Comparison of ENCODE assay signal across 23 mouse cellular contexts in the genomic region with DNA sequence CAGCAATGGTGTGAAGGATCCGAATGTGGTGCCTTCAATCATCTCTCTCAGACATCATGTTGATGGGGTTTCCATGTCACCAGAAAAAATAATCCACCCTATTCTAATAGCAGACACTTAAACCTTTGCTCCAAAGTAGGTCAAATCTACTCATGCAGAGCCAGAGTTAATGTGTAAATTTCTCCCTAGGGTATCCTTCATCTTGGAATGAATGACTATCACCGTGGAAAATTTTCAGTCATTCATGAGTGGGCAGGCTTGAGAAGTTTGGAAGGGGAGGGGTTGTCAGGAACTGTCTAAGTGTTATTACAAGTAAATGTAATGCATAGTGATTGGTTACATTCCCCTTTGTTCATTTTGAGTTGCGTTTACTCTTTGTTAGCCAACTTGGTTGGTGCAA.
DNase-seq lines count a peak whose midpoint lies in the region; ATAC-seq and TF ChIP-seq lines count a peak whose summit lies in the region.
"Had no signal": no experiment of that assay in that cellular context is flagged by ENCODE, and none has a peak within 500 bp of the region (broad histone marks: within the 10 kb centered on the region; RNA-seq: fewer than 3 reads in every experiment).

No protein-coding gene starts in this region.

- CTCF ChIA-PET in Patski (lab: Charles Lee), result no interaction called here

- POLR2A ChIA-PET in Patski (lab: Charles Lee), result no interaction called here

- no peaks in the 10 kb centered on the region for H3K27me3 ChIP-seq in hindbrain, postnatal 0 days (ENCODE audit: insufficient read depth, low read length)
- no peaks in the 10 kb centered on the region for H3K27me3 ChIP-seq in hindbrain, embryonic 10.5 days (ENCODE audit: insufficient read depth, poor library complexity, severe bottlenecking)
- H3K27me3 ChIP-seq in kidney, embryonic 14.5 days (ENCODE audit: control insufficient read depth, insufficient read depth, low read length), result no peaks in the 10 kb centered on the region
- peaks cover 7% of the 10 kb centered on the region for H3K27me3 ChIP-seq in Patski
- no peaks in the 10 kb centered on the region for H3K27me3 ChIP-seq in kidney, postnatal 0 days (ENCODE audit: insufficient read depth, low read length)
- H3K27me3 ChIP-seq: CH12.LX; embryonic facial prominence, embryonic 15.5 days; heart, embryonic 13.5 days; hindbrain, embryonic 15.5 days had no signal

- H3K9ac ChIP-seq in hindbrain, postnatal 0 days (replicated peaks; ENCODE audit: low read length), result no peak overlapping the region
- H3K9ac ChIP-seq in kidney, embryonic 14.5 days (ENCODE audit: low read depth, low read length), result no peak overlapping the region
- no peak overlapping the region for H3K9ac ChIP-seq in kidney, postnatal 0 days (ENCODE audit: low read depth, low read length)
- H3K9ac ChIP-seq: embryonic facial prominence, embryonic 15.5 days; heart, embryonic 13.5 days; hindbrain, embryonic 15.5 days had no signal

- no peaks in the 10 kb centered on the region for H3K36me3 ChIP-seq in hindbrain, postnatal 0 days (ENCODE audit: insufficient read depth, low read length)
- H3K36me3 ChIP-seq in hindbrain, embryonic 10.5 days, result no peaks in the 10 kb centered on the region
- H3K36me3 ChIP-seq in kidney, embryonic 14.5 days (ENCODE audit: control insufficient read depth, insufficient read depth, low read length), result no peaks in the 10 kb centered on the region
- no peaks in the 10 kb centered on the region for H3K36me3 ChIP-seq in kidney, postnatal 0 days (ENCODE audit: insufficient read depth, low read length)
- H3K36me3 ChIP-seq: embryonic facial prominence, embryonic 15.5 days; forebrain, embryonic 10.5 days; heart, embryonic 13.5 days; hindbrain, embryonic 15.5 days had no signal

- H3K9me3 ChIP-seq in hindbrain, postnatal 0 days (ENCODE audit: low read length), result no peaks in the 10 kb centered on the region
- no peaks in the 10 kb centered on the region for H3K9me3 ChIP-seq in hindbrain, embryonic 10.5 days
- no peaks in the 10 kb centered on the region for H3K9me3 ChIP-seq in kidney, embryonic 14.5 days (ENCODE audit: control insufficient read depth, low read length)
- no peaks in the 10 kb centered on the region for H3K9me3 ChIP-seq in kidney, postnatal 0 days (replicated peaks; ENCODE audit: low read length)
- H3K9me3 ChIP-seq: embryonic facial prominence, embryonic 15.5 days; forebrain, embryonic 10.5 days; heart, embryonic 13.5 days; hindbrain, embryonic 15.5 days had no signal

- TF ChIP-seq CTCF in hindbrain, postnatal 0 days (IDR thresholded peaks at IDR 0.05; ENCODE audit: low read depth), result no peak
- TF ChIP-seq CTCF in Patski (IDR thresholded peaks at IDR 0.05), result no peak
- TF ChIP-seq CTCF in kidney, postnatal 0 days (IDR thresholded peaks at IDR 0.05; ENCODE audit: low read depth), result no peak
- no peak for TF ChIP-seq CTCF in lung, adult 2 months (IDR thresholded peaks at IDR 0.05; ENCODE audit: insufficient read depth, low read length)

- peak; percentile 27; the same call in 1 of the 2 replicates for ATAC-seq in hindbrain, postnatal 0 days
- no peak for ATAC-seq in kidney, embryonic 14.5 days (ENCODE audit: low FRiP score, low TSS enrichment)
- peak; percentile 60 for ATAC-seq in Patski
- peak; percentile 87 for ATAC-seq in kidney, postnatal 0 days (replicated peaks; ENCODE audit: low FRiP score, low read depth)
- ATAC-seq: forebrain, embryonic 14.5 days had no signal

- H3K4me2 ChIP-seq in hindbrain, postnatal 0 days (ENCODE audit: low read depth, low read length), result no peak overlapping the region
- no peak overlapping the region for H3K4me2 ChIP-seq in kidney, embryonic 14.5 days (replicated peaks; ENCODE audit: low read depth, low read length)
- no peak overlapping the region for H3K4me2 ChIP-seq in kidney, postnatal 0 days (ENCODE audit: low read length)
- H3K4me2 ChIP-seq: embryonic facial prominence, embryonic 15.5 days; heart, embryonic 13.5 days; hindbrain, embryonic 15.5 days had no signal

- in situ Hi-C loops in Patski (cut with MboI; ENCODE audit: low pct_unique_long_range_greater_than_20kb), result loop anchor here (10.0 kb wide), 1 partner anchor 167 kb away; no protein-coding TSS in a partner anchor

- no peak for TF ChIP-seq POLR2A in lung, adult 2 months (IDR thresholded peaks at IDR 0.05; ENCODE audit: borderline replicate concordance, extremely low read depth, low read depth, low read length)

- DNase-seq in hindbrain, postnatal 0 days (ENCODE audit: low spot score), result peak; percentile 3
- DNase-seq in hindbrain, embryonic 10.5 days (ENCODE audit: low spot score), result no peak
- DNase-seq in kidney, adult 9 months, result peak; percentile 53
- peak; percentile 19 for DNase-seq in Patski (ENCODE audit: low read depth, low spot score)
- DNase-seq in kidney, postnatal 0 days (ENCODE audit: low spot score), result peak; percentile 21
- DNase-seq in lung, adult 2 months, result no peak
- DNase-seq: adrenal gland, postnatal 10 days; cerebellum, adult 11 months; cerebellum, adult 8-10 months; cerebellum, postnatal 14 days; embryo, embryonic 11 days; gastrocnemius, adult 2 months; gastrocnemius, postnatal 25 days; heart, adult 11 months; heart, postnatal 36 days had no signal

- no peak overlapping the region for H3K4me3 ChIP-seq in hindbrain, postnatal 0 days (ENCODE audit: low read length)
- H3K4me3 ChIP-seq in hindbrain, embryonic 10.5 days, result no peak overlapping the region
- H3K4me3 ChIP-seq in kidney, embryonic 14.5 days (ENCODE audit: low read length), result no peak overlapping the region
- no peak overlapping the region for H3K4me3 ChIP-seq in kidney, postnatal 0 days (replicated peaks; ENCODE audit: low read depth, low read length)
- no peak overlapping the region for H3K4me3 ChIP-seq in lung, adult 2 months (replicated peaks; ENCODE audit: extremely low read depth, low read depth, low read length)
- H3K4me3 ChIP-seq: embryonic facial prominence, embryonic 15.5 days; erythroblast, embryonic 14.5 days; forebrain, embryonic 10.5 days; gastrocnemius, adult 2 months; heart, embryonic 13.5 days; hindbrain, embryonic 15.5 days had no signal

- 41% methylated on average over 3 of the region's 3 CpGs for WGBS in hindbrain, postnatal 0 days
- 58% methylated on average over 3 of the region's 3 CpGs for WGBS in hindbrain, embryonic 10.5 days
- 64% methylated on average over 3 of the region's 3 CpGs for WGBS in kidney, embryonic 14.5 days
- WGBS in kidney, postnatal 0 days, result 49% methylated on average over 3 of the region's 3 CpGs
- WGBS in lung, adult 2 months, result 69% methylated on average over 3 of the region's 3 CpGs

- no peak overlapping the region for H3K27ac ChIP-seq in hindbrain, postnatal 0 days
- H3K27ac ChIP-seq in hindbrain, embryonic 10.5 days, result no peak overlapping the region
- H3K27ac ChIP-seq in kidney, embryonic 14.5 days (ENCODE audit: low read depth, low read length), result no peak overlapping the region
- no peak overlapping the region for H3K27ac ChIP-seq in kidney, postnatal 0 days
- H3K27ac ChIP-seq: embryonic facial prominence, embryonic 15.5 days; forebrain, embryonic 10.5 days; gastrocnemius, adult 2 months; heart, embryonic 13.5 days; hindbrain, embryonic 15.5 days had no signal

- H3K4me1 ChIP-seq in hindbrain, postnatal 0 days (ENCODE audit: insufficient read depth, low read length), result no peaks in the 10 kb centered on the region
- H3K4me1 ChIP-seq in hindbrain, embryonic 10.5 days (replicated peaks), result no peaks in the 10 kb centered on the region
- no peaks in the 10 kb centered on the region for H3K4me1 ChIP-seq in kidney, embryonic 14.5 days (ENCODE audit: control insufficient read depth, insufficient read depth, low read length)
- no peaks in the 10 kb centered on the region for H3K4me1 ChIP-seq in kidney, postnatal 0 days (replicated peaks; ENCODE audit: insufficient read depth, low read length)
- no peaks in the 10 kb centered on the region for H3K4me1 ChIP-seq in lung, adult 2 months (ENCODE audit: control insufficient read depth, insufficient read depth, low read length)
- H3K4me1 ChIP-seq: embryonic facial prominence, embryonic 15.5 days; forebrain, embryonic 10.5 days; heart, embryonic 13.5 days; hindbrain, embryonic 15.5 days had no signal

Comparison
In these comparisons a context has a peak if more than half of its experiments do, and no peak if none do; other contexts are left out.
1. DNase-seq: peak in hindbrain, postnatal 0 days (single experiment), kidney, adult 9 months (single experiment), Patski (single experiment) and kidney, postnatal 0 days (single experiment); none in hindbrain, embryonic 10.5 days (single experiment) and lung, adult 2 months (single experiment).